Mouse (Mus musculus) gastrocnemius, postnatal 4 days (tissue): ENCODE measurements at regions not wholly inside any gene's neighbourhood (a gene's known extent, or its start where the extent isn't known, plus 50 kb on each side); places are given as distances from the start of the nearest gene placed in this dataset.

Experiments
- DNase-seq, 2 experiments: peaks; one replicate each; pipeline ENCODE4 v3.0.0; 2021 to 2022; ENCODE audit warnings: low spot score in 2 of 2, mixed read lengths in 2 of 2

DNA sequence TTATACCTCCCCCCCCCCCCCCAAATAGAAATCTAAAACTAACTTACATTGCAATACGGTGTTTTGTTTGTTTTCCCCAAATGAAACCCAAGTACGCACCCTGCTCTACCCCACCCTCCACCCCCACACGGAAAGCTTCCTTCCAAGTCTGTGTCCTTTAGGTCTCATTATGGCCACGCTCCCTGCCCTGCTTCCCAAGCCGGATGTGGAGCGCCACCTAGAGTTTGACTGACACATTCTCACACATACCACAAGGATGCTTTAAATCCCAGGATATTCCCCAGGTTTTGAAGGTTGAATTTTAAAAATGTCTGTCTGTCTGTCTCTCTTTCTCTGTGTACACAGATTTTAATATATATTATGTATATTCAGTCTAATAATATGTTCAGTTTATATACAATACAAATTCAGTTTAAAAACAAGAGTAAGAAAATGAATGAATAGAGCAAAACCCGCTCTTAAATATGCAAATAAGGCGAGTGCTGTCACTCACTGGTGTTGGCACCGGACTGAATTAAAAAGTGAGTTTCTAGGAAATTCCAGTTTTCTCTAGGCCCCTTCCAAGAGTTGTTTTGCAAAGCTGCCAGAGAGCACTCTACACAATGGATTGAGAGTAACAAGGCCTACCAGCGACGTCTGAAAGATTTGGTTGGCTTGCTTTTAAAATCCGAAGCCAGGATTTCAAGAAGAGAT is 190.9 kb upstream of the Hmga2 start:
- peak; percentile 56 to 73 for DNase-seq

GRCm38 (mm10) chr10:120666202-120666860 is 190.1 kb upstream of the Hmga2 start:
- DNase-seq, result no peak

- DNase-seq, result no peak
These were observed 189.4 kb upstream of the Hmga2 start for GRCm38 (mm10) chr10:120665670-120666069.

- DNase-seq, result no peak
These were observed 188.2 kb upstream of the Hmga2 start for GRCm38 (mm10) chr10:120664419-120664818.

DNA sequence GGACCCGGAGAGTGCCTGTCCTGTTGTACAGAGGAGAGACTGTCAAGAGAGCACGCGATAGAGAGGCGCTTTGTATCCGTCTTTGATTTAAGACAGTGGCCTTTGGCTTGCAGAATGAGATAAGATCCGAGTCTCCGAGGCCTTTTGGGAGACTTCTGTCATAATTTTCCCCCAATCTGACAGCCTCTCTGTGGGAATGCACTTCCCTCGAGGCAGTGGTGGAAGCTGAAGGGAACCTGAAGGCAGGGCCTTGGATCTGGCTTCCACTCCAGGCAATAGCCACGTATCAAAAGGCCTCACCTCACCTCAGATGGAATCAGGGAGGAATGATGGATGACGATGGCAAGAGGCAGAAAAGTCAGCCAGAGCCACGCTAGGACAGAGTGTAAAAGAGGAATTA is 187.1 kb upstream of the Hmga2 start:
- DNase-seq, result no peak

DNA sequence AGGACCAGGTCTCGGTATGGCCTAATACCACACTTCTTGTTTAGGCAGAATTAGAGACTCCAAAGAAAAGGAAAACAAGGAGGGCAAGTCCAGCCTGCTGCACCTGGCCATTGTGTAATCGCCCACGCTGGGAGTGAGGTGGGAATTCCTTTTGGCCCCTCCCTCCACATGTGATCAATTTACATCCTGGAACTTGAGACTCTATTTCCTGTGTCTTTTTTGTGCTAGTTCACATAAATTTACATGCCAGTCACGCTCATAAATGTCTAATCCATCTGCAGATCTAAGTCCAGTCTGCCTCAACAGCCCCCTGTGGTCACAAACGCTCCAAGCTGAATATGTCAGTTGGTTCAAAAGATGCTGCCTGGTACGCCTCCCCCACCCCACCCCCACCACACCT is 184.2 kb upstream of the Hmga2 start:
- no peak for DNase-seq

DNA sequence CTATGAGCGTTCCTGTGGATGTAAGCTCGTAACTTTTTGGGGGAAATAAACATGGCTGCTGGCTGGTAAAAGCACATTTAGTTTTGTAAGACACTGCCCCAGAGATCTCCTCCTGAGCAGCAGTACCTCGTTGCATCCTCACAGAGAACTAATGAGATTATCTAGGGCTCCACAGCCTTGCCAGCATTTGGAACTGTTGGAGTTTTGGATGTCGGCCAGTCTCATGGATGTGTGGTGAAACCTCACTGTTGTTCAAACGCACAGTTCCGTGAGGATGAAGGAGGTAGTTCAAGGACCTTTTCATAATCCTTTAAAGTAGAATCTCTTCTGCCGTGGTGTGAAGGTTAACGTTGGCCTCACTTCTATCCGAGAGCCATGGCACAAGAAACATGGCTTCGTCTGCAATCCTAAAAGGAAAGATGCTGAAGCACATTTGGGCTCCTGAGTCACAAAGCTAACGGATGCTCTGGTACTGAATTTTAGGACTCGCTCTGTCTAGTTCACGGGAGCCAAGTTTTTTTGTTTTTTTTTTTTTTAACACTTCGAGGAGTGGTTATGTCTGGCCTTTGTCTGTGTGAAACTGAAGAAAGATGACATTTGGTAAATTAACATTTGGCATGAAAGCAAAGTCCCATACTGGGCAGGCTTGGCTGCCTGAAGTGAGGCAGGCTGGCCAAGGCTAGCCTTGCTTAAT is 179.1 kb upstream of the Hmga2 start:
- no peak for DNase-seq

- peak in 1 of 2 experiments; percentile 21 for DNase-seq
These were observed 176.4 kb upstream of the Hmga2 start for GRCm38 (mm10) chr10:120652525-120653215.

DNA sequence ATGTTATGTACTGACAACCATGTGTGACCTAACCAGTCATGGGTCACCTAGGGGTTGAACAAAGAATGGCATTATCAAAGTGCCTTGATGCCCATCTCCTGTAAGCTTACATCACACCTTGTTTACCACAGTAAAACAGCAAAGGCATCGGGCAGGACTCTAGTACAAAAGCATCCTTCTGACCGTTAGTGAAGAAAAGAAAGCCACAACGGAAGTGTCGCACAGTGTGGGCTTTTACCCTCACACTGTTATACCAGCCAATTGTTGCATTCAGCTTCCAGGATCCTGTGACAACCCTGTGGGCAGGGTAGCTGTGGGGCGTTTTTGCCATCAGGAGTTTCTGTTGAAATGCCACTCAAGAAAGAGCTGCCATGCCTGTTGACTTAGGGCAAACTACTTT is 175.6 kb upstream of the Hmga2 start:
- DNase-seq, result no peak

- DNase-seq, result no peak
These were observed 174.1 kb upstream of the Hmga2 start for GRCm38 (mm10) chr10:120650336-120650735.

- no peak for DNase-seq
These were observed 172.5 kb upstream of the Hmga2 start for GRCm38 (mm10) chr10:120648741-120649140.

DNA sequence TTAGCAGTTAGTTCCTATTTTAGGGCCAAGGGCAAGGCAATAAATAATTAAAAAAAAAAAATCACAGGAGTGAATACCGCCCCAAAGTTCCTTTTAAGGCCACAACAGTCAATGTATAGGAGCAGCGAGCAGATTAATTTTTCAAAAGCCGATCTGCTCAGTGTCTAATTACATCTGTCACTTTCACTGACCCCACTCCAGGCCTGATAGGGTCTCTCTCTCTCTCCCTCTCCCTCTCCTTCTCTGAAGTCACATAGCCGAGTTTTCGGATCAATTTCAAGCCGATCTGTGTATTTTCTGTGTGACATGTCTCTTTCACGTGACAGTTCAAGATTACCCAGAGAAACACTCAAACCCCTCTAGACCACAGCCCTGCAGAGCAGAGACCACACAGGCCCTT is 171.8 kb upstream of the Hmga2 start:
- no peak for DNase-seq

DNA sequence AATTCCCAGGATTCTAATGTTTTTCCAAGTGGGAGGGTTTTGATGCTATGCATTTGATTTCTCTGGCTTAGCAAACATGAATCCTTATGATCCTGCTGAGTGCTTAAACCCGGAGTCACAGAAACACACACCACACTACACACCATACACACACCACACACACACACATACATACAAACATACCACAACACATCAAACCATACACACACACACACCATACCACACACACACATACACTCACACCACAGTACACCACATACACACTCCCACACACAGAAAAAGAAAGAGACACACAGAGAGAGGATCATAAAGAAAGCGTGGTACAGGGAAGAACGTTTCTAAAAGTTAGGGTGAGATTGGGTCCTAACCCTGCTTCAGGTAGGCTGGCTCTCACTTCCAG is 171.1 kb upstream of the Hmga2 start:
- DNase-seq, result no peak

- peak in 1 of 2 experiments; percentile 45 for DNase-seq
These were observed 170.6 kb upstream of the Hmga2 start for GRCm38 (mm10) chr10:120646862-120647311.

DNA sequence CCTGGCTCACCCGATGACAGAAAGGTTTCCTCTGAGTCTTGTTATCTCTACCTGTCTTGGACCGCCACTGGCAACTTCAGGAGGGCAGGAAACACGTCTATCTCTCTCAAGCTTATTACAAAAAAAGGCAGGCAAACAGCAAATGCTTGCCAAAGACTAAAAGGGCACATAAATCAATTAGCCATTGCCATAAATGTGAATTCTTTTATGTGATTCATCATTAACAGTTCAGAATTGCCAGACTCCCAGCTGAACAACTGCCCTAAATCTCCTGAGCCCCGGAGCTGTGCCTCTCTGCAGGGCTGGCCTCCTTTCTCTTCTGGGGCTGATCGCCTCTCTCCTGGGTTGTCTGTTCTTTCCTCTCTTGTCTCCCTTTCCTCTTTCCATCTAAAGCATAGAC is 164.6 kb upstream of the Hmga2 start:
- no peak for DNase-seq

DNA sequence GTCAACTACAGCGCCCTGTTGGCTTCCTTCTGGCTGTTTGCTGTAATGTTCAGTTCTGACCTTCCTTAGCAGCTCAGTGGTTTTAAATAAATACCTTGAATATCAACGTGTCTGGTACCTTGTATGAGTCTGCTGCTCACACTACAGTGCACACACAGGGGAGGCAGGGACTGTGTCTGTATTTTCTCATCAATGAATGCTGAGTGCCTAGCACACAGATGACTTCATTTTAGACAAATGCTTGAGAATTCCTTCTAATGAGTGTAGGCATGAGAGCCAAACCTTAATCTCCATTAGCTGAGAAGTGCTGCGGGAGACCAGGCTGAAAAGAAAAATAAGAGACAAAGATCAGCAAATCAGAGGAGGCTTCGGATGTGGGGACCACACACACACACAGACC is 162.0 kb upstream of the Hmga2 start:
- no peak for DNase-seq

GRCm38 (mm10) chr10:120635818-120636543 is 159.7 kb upstream of the Hmga2 start:
- DNase-seq, result peak in 1 of 2 experiments; percentile 19

DNA sequence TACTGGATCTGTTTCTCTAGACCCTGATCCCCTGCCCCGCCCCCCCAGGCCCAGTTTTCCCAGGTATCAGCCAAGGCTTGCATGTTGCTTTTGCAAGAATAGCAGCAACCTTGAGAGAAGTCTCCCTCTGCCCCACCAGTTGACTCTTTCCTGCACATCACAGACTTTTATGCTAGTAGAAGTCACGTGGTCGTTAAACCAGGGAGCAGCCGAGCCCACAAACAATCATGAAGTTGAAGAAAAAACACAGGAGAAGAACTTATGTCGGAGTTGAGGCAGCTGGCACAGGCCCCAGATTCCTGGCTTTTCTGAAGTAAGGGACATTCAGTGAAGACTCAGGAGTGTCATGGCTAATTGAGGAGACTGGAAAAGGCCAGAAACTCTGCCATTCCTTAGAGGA is 158.9 kb upstream of the Hmga2 start:
- DNase-seq, result no peak

GRCm38 (mm10) chr10:120632071-120632470 is 155.8 kb upstream of the Hmga2 start:
- no peak for DNase-seq

GRCm38 (mm10) chr10:120628066-120628465 is 151.8 kb upstream of the Hmga2 start:
- DNase-seq, result no peak

- no peak for DNase-seq
These were observed 149.2 kb upstream of the Hmga2 start for GRCm38 (mm10) chr10:120625474-120625873.
